Mouse (Mus musculus): ENCODE measurements around the gene Atp6v1f. TPM values are rescaled to one million over a fixed set of nuclear protein-coding genes. Genes with fewer than 3 reads are reported as not detected.

Gene Atp6v1f
- polyA plus RNA-seq, 1 experiment from 2014 or later: 239 TPM

DNA sequence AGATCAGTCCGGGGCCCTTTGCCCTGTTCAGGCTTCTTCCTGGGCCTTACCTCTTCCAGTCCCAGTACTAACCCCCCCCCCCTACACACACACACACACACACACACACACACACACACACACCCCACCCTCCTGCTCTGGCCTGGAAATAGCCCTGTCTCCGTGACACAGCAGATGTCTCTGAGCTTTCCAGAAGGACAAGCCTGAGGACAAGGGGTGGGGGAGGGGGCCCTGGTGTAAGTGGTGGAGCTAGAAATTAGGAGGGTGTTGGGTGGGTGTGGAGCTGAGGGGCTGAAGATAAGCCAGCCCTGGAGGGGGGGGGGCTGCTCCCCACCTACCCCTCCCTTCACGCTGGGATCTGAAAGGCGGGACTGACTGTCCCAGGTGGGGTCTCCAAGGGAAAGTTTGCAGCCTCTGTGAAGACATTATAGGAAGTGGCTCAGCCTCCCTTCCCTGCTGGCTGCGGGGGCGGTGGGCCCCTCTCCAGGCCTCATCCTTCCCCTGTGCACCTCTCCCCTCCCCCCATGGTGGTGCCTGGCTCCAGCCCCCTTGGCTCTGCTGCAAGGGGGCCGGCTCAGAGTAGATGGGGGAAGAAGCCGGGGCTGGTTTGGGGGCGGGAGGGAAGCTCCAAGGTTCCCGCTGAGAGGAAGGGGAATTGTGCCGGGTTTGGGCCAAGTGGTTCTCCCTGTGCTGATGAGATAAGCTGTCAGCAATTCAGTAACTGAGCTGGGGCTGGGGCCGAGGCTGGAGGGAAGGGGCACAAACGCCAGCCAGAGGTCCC is 32.4 kb upstream of the Atp6v1f start:
- Histone ChIP-seq H3K4me2 (replicated peaks) (peak overlapping the region; percentile 88), H3K36me3 (no peaks in the 10 kb centered on the region), H3K27me3 (replicated peaks) (peaks cover 49% of the 10 kb centered on the region), H3K27ac (peak overlapping the region; percentile 50; the same call in 1 of the 2 replicates), H3K9ac (0 out of 2 replicates have a peak overlapping the region, but pooled peaks have one; percentile 33), H3K4me1 (peaks cover 42% of the 10 kb centered on the region), H3K4me3 (peak overlapping the region; percentile 47), H3K9me3 (no peaks in the 10 kb centered on the region)
- ATAC-seq (ENCODE audit: low FRiP score, low read depth): peak; percentile 35
- WGBS: 6% methylated on average over 12 of the region's 13 CpGs

DNA sequence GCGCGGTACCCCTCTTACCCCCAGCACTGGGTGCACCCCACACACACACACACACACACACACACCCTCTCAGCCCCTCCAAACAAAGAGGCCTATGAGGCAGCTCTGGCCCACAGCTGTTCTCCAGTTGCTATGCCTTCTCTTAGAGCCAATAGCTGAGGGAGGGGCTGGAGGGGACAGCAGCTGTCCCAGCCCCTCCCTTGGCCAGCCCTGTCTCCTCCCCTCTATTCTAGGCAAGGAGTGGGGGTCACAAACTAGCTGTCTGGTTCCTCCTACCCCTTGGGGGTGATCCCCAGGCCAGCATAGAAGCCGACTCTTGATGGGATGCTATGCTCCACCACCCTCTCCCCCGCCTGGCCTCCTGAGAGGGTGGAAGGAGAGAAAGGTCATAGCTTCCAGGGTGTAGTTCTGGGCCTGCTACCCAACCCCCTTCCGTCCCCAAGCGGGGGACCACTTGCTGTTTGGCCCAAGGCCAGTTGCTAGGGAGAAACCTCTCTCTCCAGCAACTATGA is 31.5 kb upstream of the Atp6v1f start:
- H3K4me3 ChIP-seq: peak overlapping the region; percentile 13
- ATAC-seq (ENCODE audit: low FRiP score, low read depth): peak; percentile 71
- no peaks in the 10 kb centered on the region for H3K9me3 ChIP-seq
- H3K27me3 ChIP-seq (replicated peaks): peaks cover 43% of the 10 kb centered on the region
- H3K4me1 ChIP-seq: peaks cover 42% of the 10 kb centered on the region
- H3K36me3 ChIP-seq: no peaks in the 10 kb centered on the region
- H3K27ac ChIP-seq: peak overlapping the region; percentile 50; the same call in 1 of the 2 replicates
- WGBS: 5% methylated on average over 6 of the region's 6 CpGs
- peak overlapping the region; percentile 88 for H3K4me2 ChIP-seq (replicated peaks)
- no peak overlapping the region for H3K9ac ChIP-seq

DNA sequence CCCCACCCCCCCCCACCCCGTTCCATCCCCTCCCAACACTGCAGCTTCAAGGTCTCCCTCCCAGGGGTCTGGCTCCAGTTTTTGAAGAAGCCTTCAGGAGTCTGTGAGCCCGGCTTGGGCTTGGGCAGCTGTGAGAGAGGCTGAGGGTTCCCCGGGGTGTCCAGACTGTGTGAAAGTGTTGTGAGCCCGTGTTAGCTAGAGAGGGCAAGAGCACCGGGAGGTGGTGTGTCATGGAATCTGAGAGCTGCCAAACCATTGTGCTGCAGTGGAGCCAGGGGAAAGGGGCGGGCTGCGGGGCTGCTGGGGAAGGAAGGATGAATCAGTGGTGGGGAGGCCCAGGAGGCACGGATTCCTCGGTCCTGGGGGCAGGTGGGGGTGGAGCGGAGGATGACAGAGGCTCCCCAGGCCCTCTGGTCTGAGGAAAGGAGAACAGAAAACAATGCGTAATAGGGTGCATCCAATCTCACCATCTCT is 31.0 kb upstream of the Atp6v1f start:
- Histone ChIP-seq H3K27me3 (replicated peaks) (peaks cover 40% of the 10 kb centered on the region), H3K27ac (peak overlapping the region; percentile 50), H3K9ac (no peak overlapping the region), H3K4me2 (replicated peaks) (peak overlapping the region; percentile 88), H3K36me3 (peaks cover 4% of the 10 kb centered on the region; the same call in 1 of the 2 replicates), H3K4me3 (peak overlapping the region; percentile 4; the same call in 1 of the 2 replicates), H3K4me1 (peaks cover 42% of the 10 kb centered on the region), H3K9me3 (no peaks in the 10 kb centered on the region)
- WGBS: 5% methylated on average over 11 of the region's 11 CpGs
- ATAC-seq (ENCODE audit: low FRiP score, low read depth): peak; percentile 72

DNA sequence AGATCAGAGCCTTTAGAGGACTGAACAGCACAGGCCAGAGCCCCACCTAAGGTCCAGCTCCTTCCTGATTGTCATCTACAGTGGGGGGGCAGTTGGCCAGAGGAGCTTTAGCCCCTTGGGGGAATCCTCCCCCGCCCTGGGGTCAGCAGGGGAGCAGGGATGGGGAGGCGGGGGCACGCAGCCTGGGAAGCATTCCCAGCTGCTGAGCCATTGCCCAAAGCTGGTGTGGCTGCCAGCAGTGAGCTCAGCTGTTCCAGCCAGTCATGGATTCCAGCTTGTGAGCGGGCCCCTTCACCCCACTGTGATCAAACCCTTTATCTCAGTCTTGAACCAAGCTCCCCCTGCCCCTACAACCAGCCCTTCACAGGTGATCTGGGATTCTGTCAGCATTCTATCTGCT is 28.3 kb upstream of the Atp6v1f start:
- ATAC-seq (ENCODE audit: low FRiP score, low read depth): no peak
- Histone ChIP-seq H3K4me2 (replicated peaks) (no peak overlapping the region), H3K4me1 (peaks cover 26% of the 10 kb centered on the region), H3K27me3 (replicated peaks) (peaks cover 12% of the 10 kb centered on the region), H3K9ac (no peak overlapping the region), H3K36me3 (peaks cover 16% of the 10 kb centered on the region), H3K9me3 (no peaks in the 10 kb centered on the region), H3K4me3 (no peak overlapping the region), H3K27ac (no peak overlapping the region)
- 84% methylated on average over 4 of the region's 4 CpGs for WGBS

DNA sequence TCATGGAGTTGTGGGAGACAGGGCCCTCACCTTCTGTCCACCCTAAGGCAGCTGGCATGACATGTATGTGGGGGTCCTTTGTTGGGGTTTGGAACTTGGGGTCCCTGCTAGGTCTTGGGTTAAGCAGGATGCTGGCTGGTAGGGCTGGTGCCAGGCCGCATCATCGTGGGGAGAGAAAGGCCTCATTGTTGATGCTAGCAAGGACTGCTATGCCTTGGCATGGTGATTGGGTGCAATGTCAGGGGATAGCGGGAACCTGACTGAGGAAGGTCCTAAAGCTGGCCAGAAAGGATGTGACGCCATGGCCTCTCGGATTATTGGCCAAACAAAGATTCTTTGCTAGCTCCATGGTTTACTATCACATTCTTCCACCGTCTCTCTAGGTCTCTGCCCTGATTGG is 27.7 kb upstream of the Atp6v1f start:
- Histone ChIP-seq H3K9ac (no peak overlapping the region), H3K4me3 (no peak overlapping the region), H3K4me1 (peaks cover 21% of the 10 kb centered on the region), H3K27ac (no peak overlapping the region), H3K4me2 (replicated peaks) (no peak overlapping the region), H3K27me3 (replicated peaks) (peaks cover 7% of the 10 kb centered on the region; the same call in 1 of the 2 replicates), H3K36me3 (peaks cover 16% of the 10 kb centered on the region), H3K9me3 (no peaks in the 10 kb centered on the region)
- WGBS: 91% methylated on average over 6 of the region's 6 CpGs
- ATAC-seq (ENCODE audit: low FRiP score, low read depth): no peak

DNA sequence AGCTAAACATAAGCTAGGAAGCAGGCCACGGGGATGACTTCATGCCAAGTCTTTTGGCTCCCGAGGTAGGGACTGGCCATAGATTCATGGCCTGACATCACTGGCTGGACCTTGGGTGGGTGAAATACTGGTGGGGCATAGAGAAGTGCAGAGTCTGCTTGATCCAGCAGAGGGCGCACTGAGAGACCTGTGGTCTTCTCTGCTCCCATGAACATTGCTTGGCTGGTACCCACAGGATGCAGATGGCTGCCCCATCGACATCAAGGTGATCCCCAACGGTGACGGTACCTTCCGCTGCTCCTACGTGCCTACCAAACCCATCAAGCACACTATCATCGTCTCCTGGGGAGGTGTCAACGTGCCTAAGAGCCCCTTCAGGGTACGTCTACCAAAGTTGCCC is 22.7 kb upstream of the Atp6v1f start:
- no peak overlapping the region for H3K4me2 ChIP-seq (replicated peaks)
- H3K9me3 ChIP-seq: no peaks in the 10 kb centered on the region
- peaks cover 42% of the 10 kb centered on the region for H3K36me3 ChIP-seq
- H3K27ac ChIP-seq: no peak overlapping the region
- ATAC-seq (ENCODE audit: low FRiP score, low read depth): no peak
- H3K4me1 ChIP-seq: no peaks in the 10 kb centered on the region
- H3K9ac ChIP-seq: no peak overlapping the region
- no peaks in the 10 kb centered on the region for H3K27me3 ChIP-seq (replicated peaks)
- no peak overlapping the region for H3K4me3 ChIP-seq
- 71% methylated on average over 11 of the region's 11 CpGs for WGBS

DNA sequence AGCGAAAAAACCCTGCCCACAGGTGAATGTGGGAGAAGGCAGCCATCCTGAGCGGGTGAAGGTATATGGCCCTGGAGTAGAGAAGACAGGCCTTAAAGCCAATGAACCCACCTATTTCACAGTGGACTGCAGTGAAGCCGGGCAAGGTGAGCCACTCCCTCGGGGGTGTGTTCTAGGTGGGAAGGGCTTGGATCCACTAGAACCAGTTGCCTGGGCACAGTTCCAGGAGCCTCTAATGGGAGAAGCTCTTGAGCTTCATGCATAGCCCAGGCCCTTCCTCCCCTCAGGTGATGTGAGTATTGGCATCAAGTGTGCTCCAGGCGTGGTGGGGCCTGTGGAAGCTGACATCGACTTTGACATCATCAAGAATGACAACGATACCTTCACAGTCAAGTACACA is 22.2 kb upstream of the Atp6v1f start:
- H3K4me1 ChIP-seq: no peaks in the 10 kb centered on the region
- H3K9me3 ChIP-seq: no peaks in the 10 kb centered on the region
- ATAC-seq (ENCODE audit: low FRiP score, low read depth): no peak
- H3K9ac ChIP-seq: no peak overlapping the region
- no peak overlapping the region for H3K27ac ChIP-seq
- 94% methylated on average over 7 of the region's 7 CpGs for WGBS
- H3K4me2 ChIP-seq (replicated peaks): no peak overlapping the region
- no peaks in the 10 kb centered on the region for H3K27me3 ChIP-seq (replicated peaks)
- H3K4me3 ChIP-seq: no peak overlapping the region
- peaks cover 42% of the 10 kb centered on the region for H3K36me3 ChIP-seq

DNA sequence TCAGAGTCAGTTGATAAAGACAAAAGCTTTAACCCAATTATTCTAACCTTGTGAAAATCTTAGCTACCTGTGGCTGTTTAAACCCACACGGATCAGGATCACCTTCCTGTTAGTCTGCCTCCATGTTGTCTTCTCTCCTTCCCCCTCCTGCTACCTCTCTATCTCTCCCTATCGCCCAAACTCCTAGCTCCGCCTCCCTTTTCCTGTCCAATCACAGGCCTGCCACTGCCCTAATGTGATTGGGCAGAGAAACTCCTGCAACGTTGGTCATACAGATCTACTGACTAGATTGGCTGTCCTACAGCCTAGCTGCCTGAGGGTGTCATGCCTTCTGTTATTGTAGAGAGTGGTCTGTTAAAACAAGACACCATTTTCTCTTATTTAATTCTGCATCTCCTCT is 17.7 kb upstream of the Atp6v1f start:
- ATAC-seq (ENCODE audit: low FRiP score, low read depth): no peak
- H3K9me3 ChIP-seq: no peaks in the 10 kb centered on the region
- no peak overlapping the region for H3K9ac ChIP-seq
- no peak overlapping the region for H3K4me3 ChIP-seq
- H3K36me3 ChIP-seq: peaks cover 31% of the 10 kb centered on the region
- no peak overlapping the region for H3K4me2 ChIP-seq (replicated peaks)
- WGBS: 28% methylated on average over 4 of the region's 4 CpGs
- H3K27ac ChIP-seq: no peak overlapping the region
- H3K27me3 ChIP-seq (replicated peaks): no peaks in the 10 kb centered on the region
- no peaks in the 10 kb centered on the region for H3K4me1 ChIP-seq

DNA sequence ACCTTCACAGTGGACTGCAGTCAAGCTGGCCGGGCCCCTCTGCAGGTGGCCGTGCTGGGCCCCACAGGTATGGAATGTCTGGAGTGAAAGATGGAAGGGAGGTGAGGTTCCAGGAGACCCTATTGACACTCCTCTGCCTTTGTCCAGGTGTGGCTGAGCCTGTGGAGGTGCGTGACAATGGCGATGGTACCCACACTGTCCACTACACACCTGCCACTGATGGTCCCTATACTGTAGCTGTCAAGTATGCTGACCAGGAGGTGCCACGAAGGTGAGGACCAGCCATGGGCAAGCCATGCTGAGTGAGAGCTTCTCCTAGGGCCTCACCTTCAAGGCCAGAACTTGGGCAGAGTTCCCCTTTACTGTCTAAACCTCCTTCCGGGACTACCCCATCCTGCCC is 16.9 kb upstream of the Atp6v1f start:
- H3K27ac ChIP-seq: no peak overlapping the region
- 96% methylated on average over 6 of the region's 6 CpGs for WGBS
- H3K9me3 ChIP-seq: no peaks in the 10 kb centered on the region
- no peaks in the 10 kb centered on the region for H3K4me1 ChIP-seq
- no peaks in the 10 kb centered on the region for H3K27me3 ChIP-seq (replicated peaks)
- peaks cover 36% of the 10 kb centered on the region for H3K36me3 ChIP-seq
- no peak for ATAC-seq (ENCODE audit: low FRiP score, low read depth)
- H3K4me2 ChIP-seq (replicated peaks): no peak overlapping the region
- H3K9ac ChIP-seq: no peak overlapping the region
- no peak overlapping the region for H3K4me3 ChIP-seq

DNA sequence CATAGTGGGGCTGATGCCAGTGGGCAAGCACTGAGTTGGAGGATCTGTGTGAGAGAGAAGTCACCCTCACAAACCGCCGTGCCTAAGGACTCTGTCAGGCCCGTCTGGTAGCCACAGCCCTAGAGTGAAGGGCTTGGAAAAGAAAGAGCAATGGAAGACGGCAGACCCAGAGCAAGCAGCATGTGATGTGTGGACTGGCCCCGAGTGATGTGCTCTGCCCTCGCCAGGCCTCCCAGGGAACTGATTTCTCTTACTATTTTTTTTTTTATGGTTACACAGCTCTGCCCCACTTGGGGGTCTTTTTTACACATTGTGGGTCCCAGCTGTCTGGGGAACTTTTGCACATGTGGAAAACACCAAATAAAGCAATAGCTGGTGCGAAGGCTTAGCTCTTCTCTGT is 6.0 kb upstream of the Atp6v1f start:
- no peak for ATAC-seq (ENCODE audit: low FRiP score, low read depth)
- no peaks in the 10 kb centered on the region for H3K9me3 ChIP-seq
- peaks cover 17% of the 10 kb centered on the region for H3K36me3 ChIP-seq
- no peaks in the 10 kb centered on the region for H3K4me1 ChIP-seq
- H3K4me3 ChIP-seq: no peak overlapping the region
- H3K27me3 ChIP-seq (replicated peaks): no peaks in the 10 kb centered on the region
- H3K9ac ChIP-seq: no peak overlapping the region
- no peak overlapping the region for H3K4me2 ChIP-seq (replicated peaks)
- WGBS: 63% methylated on average over 7 of the region's 7 CpGs
- H3K27ac ChIP-seq: no peak overlapping the region

DNA sequence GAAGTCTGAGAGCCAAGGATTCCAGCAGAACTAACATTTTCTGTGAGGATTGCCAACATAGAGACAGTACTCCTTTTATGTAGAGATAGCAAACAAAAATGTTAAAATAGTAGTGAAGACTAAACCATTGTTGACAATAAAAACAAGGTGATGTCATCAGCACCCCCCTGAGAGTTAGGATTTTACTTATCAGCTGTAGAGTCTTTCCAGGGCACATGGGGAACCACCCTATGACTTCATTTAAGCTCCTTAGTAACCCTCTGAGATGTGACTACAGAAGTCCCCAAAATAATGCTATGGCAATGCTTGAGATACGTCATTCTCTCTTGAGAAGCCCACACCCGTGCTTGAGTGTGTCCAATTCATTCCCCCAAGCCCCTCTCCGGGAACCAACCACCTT is 4.1 kb upstream of the Atp6v1f start:
- no peak overlapping the region for H3K4me2 ChIP-seq (replicated peaks)
- no peak overlapping the region for H3K9ac ChIP-seq
- peaks cover 14% of the 10 kb centered on the region; the same call in 1 of the 2 replicates for H3K36me3 ChIP-seq
- no peaks in the 10 kb centered on the region for H3K9me3 ChIP-seq
- H3K27me3 ChIP-seq (replicated peaks): no peaks in the 10 kb centered on the region
- H3K27ac ChIP-seq: no peak overlapping the region
- no peak overlapping the region for H3K4me3 ChIP-seq
- WGBS: 79% methylated on average over 3 of the region's 3 CpGs
- H3K4me1 ChIP-seq: peaks cover 4% of the 10 kb centered on the region
- no peak for ATAC-seq (ENCODE audit: low FRiP score, low read depth)

DNA sequence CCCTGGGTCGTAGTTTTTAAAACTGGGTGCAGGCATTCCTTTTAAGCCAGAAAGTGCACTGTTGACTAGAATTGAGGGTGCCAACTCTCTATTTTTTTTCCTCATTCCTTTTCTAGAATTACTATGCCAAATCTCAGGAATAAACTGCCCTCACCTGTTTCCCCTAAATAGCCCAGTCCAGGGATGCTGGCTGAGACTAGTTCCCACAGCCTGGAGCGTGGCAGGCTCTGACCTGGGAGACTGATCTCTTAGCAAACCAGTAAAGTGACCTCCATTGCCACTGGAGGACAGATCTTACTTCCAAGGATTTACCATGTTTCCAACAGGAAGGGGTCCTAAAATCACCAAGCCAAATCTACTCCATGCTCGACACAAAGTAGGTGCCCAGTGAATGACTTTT is 1.3 kb downstream of the Atp6v1f start:
- 91% methylated on average over 3 of the region's 3 CpGs for WGBS
- no peak for ATAC-seq (ENCODE audit: low FRiP score, low read depth)
- Histone ChIP-seq H3K4me1 (peaks cover 17% of the 10 kb centered on the region), H3K27ac (no peak overlapping the region), H3K9ac (peak overlapping the region; percentile 70; the same call in 1 of the 2 replicates), H3K36me3 (peaks cover 21% of the 10 kb centered on the region), H3K27me3 (replicated peaks) (no peaks in the 10 kb centered on the region), H3K4me3 (no peak overlapping the region; the same call in 1 of the 2 replicates), H3K4me2 (replicated peaks) (peak overlapping the region; percentile 68), H3K9me3 (no peaks in the 10 kb centered on the region)
